Mouse (Mus musculus): ENCODE results near the gene Vmn2r76.
"Not testable (repeated sequence)": the region's sequence is repeated elsewhere in the genome, so short reads cannot be mapped to it uniquely, and the experiment has no call there.

Gene Vmn2r76

GRCm38 (mm10) chr7:86246208-86246607 lies at the start of gene Vmn2r76:
Gene Vmn2r76, minus strand, starts transcription at chr7:86246308.
- DNase-seq (ENCODE audit: low spot score): no peak

DNA sequence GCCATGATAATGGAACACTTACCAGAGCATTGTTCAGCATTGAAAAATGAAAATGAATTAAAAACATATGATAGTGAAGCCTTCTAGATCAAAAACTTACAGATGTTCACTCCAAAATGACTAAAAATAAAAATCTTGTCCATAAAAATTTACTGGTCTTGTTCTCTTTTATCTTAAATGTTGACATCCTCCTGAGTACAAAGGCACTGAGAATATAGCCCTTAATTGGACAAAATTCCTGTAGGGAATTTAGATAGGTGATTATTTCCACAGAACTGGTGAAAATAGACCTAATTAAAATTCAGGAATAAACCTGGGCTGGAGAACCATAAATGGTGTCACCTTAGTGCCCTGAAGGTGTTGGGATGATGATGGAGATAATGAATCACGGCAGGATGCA lies 31.0 kb upstream of the Vmn2r76 start, which contains the start of gene Olfr310:
Gene Olfr310 (minus strand): TSS at position 101 of the 400 bp plus-strand sequence.
- no peak for DNase-seq (ENCODE audit: low spot score)

DNA sequence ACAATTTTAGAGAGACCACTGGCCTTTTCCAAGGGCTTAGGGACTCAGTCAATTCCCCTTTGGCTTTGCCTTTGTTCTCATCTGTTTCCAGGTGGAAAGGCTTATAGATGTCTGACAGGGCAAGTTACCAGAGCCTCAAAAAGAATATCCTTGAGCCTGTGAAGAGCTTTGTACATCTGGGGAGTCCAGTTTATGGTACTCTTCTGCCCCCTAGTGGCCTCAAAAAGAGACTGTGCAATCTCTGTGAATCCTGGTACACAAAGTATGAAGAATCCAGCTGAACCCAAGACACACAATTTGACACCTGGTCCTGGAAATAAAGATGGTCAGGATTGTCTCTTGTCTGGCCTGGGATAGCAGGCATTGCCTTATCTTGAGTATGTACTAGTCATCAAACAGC lies 34.8 kb downstream of the Vmn2r76 start:
- DNase-seq (ENCODE audit: low spot score): no peak

DNA sequence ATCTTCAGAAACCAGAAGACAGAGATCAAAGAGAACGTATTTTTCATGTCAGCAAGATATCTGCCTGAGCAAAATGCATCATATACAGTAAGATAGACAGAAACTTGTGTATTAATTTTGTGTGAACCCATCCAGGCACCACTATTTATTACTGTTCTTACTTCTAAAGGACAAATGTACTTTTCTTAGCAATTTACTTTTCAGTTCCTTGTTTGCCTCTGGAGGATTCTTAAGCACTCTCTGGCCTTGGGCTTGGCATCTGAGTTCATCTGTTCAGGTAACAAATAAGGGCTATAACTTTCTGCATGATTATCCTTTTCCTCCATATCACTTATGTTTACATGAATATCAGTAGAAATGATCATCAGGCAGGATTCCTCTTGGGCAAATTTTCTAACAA lies 74.4 kb downstream of the Vmn2r76 start, which contains the start of gene Vmn2r75:
Gene Vmn2r75 (minus strand): TSS at position 101 of the 400 bp plus-strand sequence.
- not testable (repeated sequence) for DNase-seq (ENCODE audit: low spot score)
